Mouse (Mus musculus): ENCODE results near the gene Egfr. TPM values are rescaled to one million over a fixed set of nuclear protein-coding genes. Genes with fewer than 3 reads are reported as not detected.
A peak's percentile ranks its signal among the peaks of the same experiment; 100 is the strongest.

Gene Egfr
- polyA plus RNA-seq, 1 experiment from 2014 or later = 1.4 TPM

GRCm38 (mm10) chr11:16907517-16908129 is 155.6 kb downstream of the Egfr start:
- no peaks in the 10 kb centered on the region for H3K27me3 ChIP-seq (replicated peaks)
- ATAC-seq = no peak
- no peaks in the 10 kb centered on the region for H3K36me3 ChIP-seq
- no peaks in the 10 kb centered on the region for H3K4me1 ChIP-seq
- WGBS (ENCODE audit: insufficient replicate concordance) = 52% methylated on average over 1 of the region's 1 CpGs
- H3K27ac ChIP-seq = no peak overlapping the region
- no peak overlapping the region for H3K4me2 ChIP-seq
- H3K9me3 ChIP-seq (replicated peaks) = no peaks in the 10 kb centered on the region
- no peak overlapping the region for H3K4me3 ChIP-seq
- H3K9ac ChIP-seq = no peak overlapping the region

- no peaks in the 10 kb centered on the region for H3K4me1 ChIP-seq
- no peaks in the 10 kb centered on the region for H3K27me3 ChIP-seq (replicated peaks)
- no peaks in the 10 kb centered on the region for H3K36me3 ChIP-seq
- no peak overlapping the region for H3K4me2 ChIP-seq
- ATAC-seq = no peak
- no peaks in the 10 kb centered on the region for H3K9me3 ChIP-seq (replicated peaks)
- no peak overlapping the region for H3K4me3 ChIP-seq
- H3K27ac ChIP-seq = no peak overlapping the region
- no peak overlapping the region for H3K9ac ChIP-seq
- 79% methylated on average over 3 of the region's 3 CpGs for WGBS (ENCODE audit: insufficient replicate concordance)
Measured at GRCm38 (mm10) chr11:16914756-16915155, 162.8 kb downstream of the Egfr start.

GRCm38 (mm10) chr11:16915850-16916249 is 163.8 kb downstream of the Egfr start:
- no peak for ATAC-seq
- H3K27ac ChIP-seq = no peak overlapping the region
- no peaks in the 10 kb centered on the region for H3K36me3 ChIP-seq
- H3K27me3 ChIP-seq (replicated peaks) = no peaks in the 10 kb centered on the region
- no peak overlapping the region for H3K4me3 ChIP-seq
- 75% methylated on average over 5 of the region's 5 CpGs for WGBS (ENCODE audit: insufficient replicate concordance)
- no peaks in the 10 kb centered on the region for H3K9me3 ChIP-seq (replicated peaks)
- H3K4me1 ChIP-seq = no peaks in the 10 kb centered on the region
- H3K4me2 ChIP-seq = no peak overlapping the region
- no peak overlapping the region for H3K9ac ChIP-seq

GRCm38 (mm10) chr11:16917512-16917911 is 165.5 kb downstream of the Egfr start:
- H3K27ac ChIP-seq = no peak overlapping the region
- no peak overlapping the region for H3K4me3 ChIP-seq
- no peak for ATAC-seq
- H3K36me3 ChIP-seq = no peaks in the 10 kb centered on the region
- 89% methylated on average over 2 of the region's 2 CpGs for WGBS (ENCODE audit: insufficient replicate concordance)
- no peaks in the 10 kb centered on the region for H3K27me3 ChIP-seq (replicated peaks)
- H3K9ac ChIP-seq = no peak overlapping the region
- no peak overlapping the region for H3K4me2 ChIP-seq
- no peaks in the 10 kb centered on the region for H3K4me1 ChIP-seq
- no peaks in the 10 kb centered on the region for H3K9me3 ChIP-seq (replicated peaks)

- 36% methylated on average over 3 of the region's 3 CpGs for WGBS (ENCODE audit: insufficient replicate concordance)
- Histone ChIP-seq H3K9me3 (replicated peaks) (no peaks in the 10 kb centered on the region), H3K27me3 (replicated peaks) (no peaks in the 10 kb centered on the region), H3K4me2 (no peak overlapping the region), H3K36me3 (no peaks in the 10 kb centered on the region), H3K4me3 (no peak overlapping the region), H3K27ac (no peak overlapping the region), H3K4me1 (no peaks in the 10 kb centered on the region), H3K9ac (no peak overlapping the region)
- no peak for ATAC-seq
Measured at GRCm38 (mm10) chr11:16932159-16932558, 180.2 kb downstream of the Egfr start.

- H3K27me3 ChIP-seq (replicated peaks) = no peaks in the 10 kb centered on the region
Measured at GRCm38 (mm10) chr11:16935577-16936236, 183.7 kb downstream of the Egfr start.

GRCm38 (mm10) chr11:16941103-16941793 is 189.2 kb downstream of the Egfr start:
- Histone ChIP-seq H3K27ac (no peak overlapping the region), H3K4me2 (no peak overlapping the region), H3K4me1 (0 out of 2 replicates have a peak, but pooled peaks cover 4% of the 10 kb centered on the region), H3K36me3 (no peaks in the 10 kb centered on the region), H3K4me3 (no peak overlapping the region), H3K9ac (no peak overlapping the region), H3K27me3 (replicated peaks) (no peaks in the 10 kb centered on the region), H3K9me3 (replicated peaks) (no peaks in the 10 kb centered on the region)
- WGBS (ENCODE audit: insufficient replicate concordance) = 67% methylated on average over 4 of the region's 4 CpGs
- no peak for ATAC-seq

More at GRCm38 (mm10) chr11:16935577-16936236, 183.7 kb downstream of the Egfr start:
- no peak overlapping the region for H3K4me3 ChIP-seq
- no peaks in the 10 kb centered on the region for H3K9me3 ChIP-seq (replicated peaks)
- H3K9ac ChIP-seq = no peak overlapping the region
- no peak overlapping the region for H3K27ac ChIP-seq
- H3K4me1 ChIP-seq = no peaks in the 10 kb centered on the region
- ATAC-seq = no peak
- no peaks in the 10 kb centered on the region for H3K36me3 ChIP-seq
- WGBS (ENCODE audit: insufficient replicate concordance) = 69% methylated on average over 6 of the region's 6 CpGs
- no peak overlapping the region for H3K4me2 ChIP-seq

GRCm38 (mm10) chr11:16941973-16942452 is 190.0 kb downstream of the Egfr start:
- WGBS (ENCODE audit: insufficient replicate concordance) = 59% methylated on average over 4 of the region's 4 CpGs

GRCm38 (mm10) chr11:16943016-16943415 is 191.0 kb downstream of the Egfr start:
- H3K9me3 ChIP-seq (replicated peaks) = no peaks in the 10 kb centered on the region
- 62% methylated on average over 4 of the region's 4 CpGs for WGBS (ENCODE audit: insufficient replicate concordance)
- no peaks in the 10 kb centered on the region for H3K36me3 ChIP-seq
- no peak overlapping the region for H3K4me2 ChIP-seq
- H3K27me3 ChIP-seq (replicated peaks) = no peaks in the 10 kb centered on the region
- 0 out of 2 replicates have a peak, but pooled peaks cover 4% of the 10 kb centered on the region for H3K4me1 ChIP-seq
- no peak overlapping the region for H3K4me3 ChIP-seq
- H3K9ac ChIP-seq = no peak overlapping the region
- H3K27ac ChIP-seq = no peak overlapping the region
- ATAC-seq = no peak

More at GRCm38 (mm10) chr11:16941973-16942452, 190.0 kb downstream of the Egfr start:
- Histone ChIP-seq H3K9ac (no peak overlapping the region), H3K9me3 (replicated peaks) (no peaks in the 10 kb centered on the region), H3K27ac (no peak overlapping the region), H3K36me3 (no peaks in the 10 kb centered on the region), H3K27me3 (replicated peaks) (no peaks in the 10 kb centered on the region), H3K4me1 (0 out of 2 replicates have a peak, but pooled peaks cover 4% of the 10 kb centered on the region), H3K4me3 (no peak overlapping the region), H3K4me2 (no peak overlapping the region)
- ATAC-seq = no peak

- Histone ChIP-seq H3K4me3 (no peak overlapping the region), H3K27ac (no peak overlapping the region), H3K4me2 (0 out of 2 replicates have a peak overlapping the region, but pooled peaks have one; percentile 6), H3K9me3 (replicated peaks) (no peaks in the 10 kb centered on the region), H3K4me1 (peaks cover 36% of the 10 kb centered on the region), H3K36me3 (peaks cover 9% of the 10 kb centered on the region; the same call in 1 of the 2 replicates), H3K27me3 (replicated peaks) (no peaks in the 10 kb centered on the region), H3K9ac (no peak overlapping the region)
- 21% methylated on average over 1 of the region's 1 CpGs for WGBS (ENCODE audit: insufficient replicate concordance)
- ATAC-seq = no peak
Measured at GRCm38 (mm10) chr11:16948756-16949155, 196.8 kb downstream of the Egfr start.

GRCm38 (mm10) chr11:16950226-16950975 is 198.4 kb downstream of the Egfr start:
- Histone ChIP-seq H3K4me1 (peaks cover 39% of the 10 kb centered on the region), H3K9ac (peak overlapping the region; percentile 73), H3K4me3 (peak overlapping the region; percentile 81), H3K27me3 (replicated peaks) (no peaks in the 10 kb centered on the region), H3K9me3 (replicated peaks) (no peaks in the 10 kb centered on the region), H3K27ac (peak overlapping the region; percentile 71), H3K4me2 (peak overlapping the region; percentile 71), H3K36me3 (peaks cover 13% of the 10 kb centered on the region; the same call in 1 of the 2 replicates)
- WGBS (ENCODE audit: insufficient replicate concordance) = 35% methylated on average over 13 of the region's 13 CpGs
- ATAC-seq = no peak; the same call in 1 of the 2 replicates

Data from liver, embryonic 12.5 days (tissue).